Mouse (Mus musculus) Muller cell, postnatal 12 days (primary cell): ENCODE measurements around the gene Zfp664.

Experiments
- DNase-seq: peaks from one replicate; pipeline ENCODE4 v3.0.0-alpha.2; 2015; ENCODE audit errors: inconsistent ontology term

Zfp664 gene

DNA sequence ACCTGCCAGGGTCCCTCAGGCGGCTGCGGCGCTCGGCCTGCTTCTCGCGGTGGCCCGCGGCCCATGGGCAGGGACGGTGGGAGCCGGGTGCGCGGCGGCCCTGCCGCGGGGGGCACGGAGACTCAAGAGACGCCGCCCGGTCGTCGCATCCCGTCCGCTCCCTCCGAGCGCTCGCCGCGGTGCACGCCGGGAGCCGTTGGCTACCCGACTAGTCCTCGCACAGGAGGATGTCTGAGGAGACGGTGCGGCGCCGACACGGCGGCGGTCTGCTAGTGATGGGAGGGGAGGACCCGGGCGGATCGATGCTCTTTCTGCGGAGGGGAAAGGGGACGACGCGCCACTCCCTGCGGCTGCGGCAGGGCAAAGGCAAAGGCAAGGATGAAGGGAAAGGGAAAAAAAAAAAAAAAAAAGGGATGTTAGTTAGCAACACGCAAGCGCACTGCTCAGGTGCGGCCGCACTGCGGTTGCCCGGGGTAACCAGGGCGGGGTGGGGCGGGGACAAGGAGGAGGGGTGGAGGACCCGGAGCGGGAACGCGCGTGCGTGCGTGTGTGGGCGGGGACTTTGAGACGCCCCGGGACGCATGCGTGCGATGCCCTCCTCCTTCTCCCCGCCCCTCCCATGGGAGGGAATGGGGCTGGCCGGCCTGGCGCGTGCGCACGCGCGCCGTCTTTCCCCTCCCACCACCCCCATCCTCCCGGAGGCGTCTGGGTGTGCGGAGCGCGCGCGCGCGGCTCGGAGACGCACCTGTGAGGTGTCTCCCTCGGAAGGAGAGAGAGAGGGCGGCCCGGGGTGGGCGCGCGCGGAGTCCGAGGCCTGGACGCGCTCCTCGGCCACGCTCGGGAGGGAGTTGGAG, at the start of gene Zfp664, which contains the start of gene Ccdc92:
Zfp664 (plus strand) TSS at position 679 of the 854 bp plus-strand sequence.
Ccdc92 (minus strand) TSS at position 412 of the 854 bp plus-strand sequence.
- peak; percentile 100 for DNase-seq

DNA sequence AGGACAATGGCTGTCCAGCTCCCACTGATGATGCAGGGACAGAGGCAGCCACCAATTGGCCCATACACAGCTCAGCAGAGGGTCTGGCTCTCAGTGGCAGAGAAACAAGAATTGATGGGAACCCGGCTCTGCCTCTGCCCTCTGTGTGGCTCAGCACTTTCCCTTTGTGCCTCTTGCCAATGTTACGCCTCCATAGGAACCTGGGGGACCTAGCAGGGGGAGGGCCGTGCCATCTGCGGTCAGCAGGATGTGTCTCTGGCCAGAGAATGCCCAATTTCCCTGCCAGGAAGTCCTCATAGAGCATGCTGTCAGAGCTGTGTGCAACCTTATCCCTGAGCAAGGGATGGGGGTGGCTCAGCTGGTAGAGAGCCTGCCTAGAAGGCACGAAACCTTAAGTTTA, 47.7 kb upstream of the Zfp664 start:
- peak; percentile 86 for DNase-seq

GRCm38 (mm10) chr5:124817050-124817449, 45.4 kb upstream of the Zfp664 start:
- no peak for DNase-seq

DNA sequence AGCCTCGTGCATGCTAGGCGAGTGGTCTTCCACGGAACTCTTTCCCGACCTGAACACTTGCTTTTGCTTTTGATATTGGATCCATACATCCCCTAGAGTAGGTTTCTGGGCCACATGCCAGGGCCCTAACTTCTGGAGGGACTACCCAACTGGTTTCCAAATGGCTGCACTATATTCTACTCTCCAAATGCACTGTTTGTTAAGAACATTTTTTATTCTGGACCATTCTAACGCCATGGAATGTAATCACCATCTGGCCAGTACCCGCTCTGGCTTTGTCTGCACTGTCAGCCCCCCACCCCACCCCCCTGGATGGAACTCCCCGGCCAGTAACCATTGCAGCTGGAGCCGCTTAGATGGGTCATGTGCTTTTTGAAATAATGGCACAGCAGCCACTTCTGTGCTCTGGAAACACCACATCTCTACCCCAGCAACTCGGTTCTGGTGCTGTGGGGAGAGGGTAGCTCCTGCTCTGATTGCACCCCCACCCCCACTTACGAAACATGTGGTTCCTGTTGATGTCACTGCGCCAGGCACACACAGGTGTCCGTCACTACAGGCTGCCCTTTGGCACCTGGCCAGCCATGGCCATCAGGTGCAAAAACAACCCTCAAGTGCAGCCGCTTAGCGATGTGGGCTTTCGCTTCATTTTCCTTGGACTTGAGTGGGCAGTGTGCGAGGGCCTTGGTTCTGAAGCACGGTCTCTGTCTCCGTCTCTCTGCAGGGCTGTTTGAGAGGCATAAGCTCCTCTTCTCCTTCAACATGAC, 40.2 kb upstream of the Zfp664 start:
- DNase-seq, result no peak

GRCm38 (mm10) chr5:124830331-124830730, 32.2 kb upstream of the Zfp664 start:
- no peak for DNase-seq

GRCm38 (mm10) chr5:124835218-124835617, 27.3 kb upstream of the Zfp664 start:
- DNase-seq, result no peak

GRCm38 (mm10) chr5:124836075-124836474, 26.4 kb upstream of the Zfp664 start:
- DNase-seq, result no peak

- no peak for DNase-seq
Observed at GRCm38 (mm10) chr5:124836621-124837020, 25.9 kb upstream of the Zfp664 start.

- DNase-seq, result no peak
Observed at GRCm38 (mm10) chr5:124840202-124840601, 22.3 kb upstream of the Zfp664 start.

DNA sequence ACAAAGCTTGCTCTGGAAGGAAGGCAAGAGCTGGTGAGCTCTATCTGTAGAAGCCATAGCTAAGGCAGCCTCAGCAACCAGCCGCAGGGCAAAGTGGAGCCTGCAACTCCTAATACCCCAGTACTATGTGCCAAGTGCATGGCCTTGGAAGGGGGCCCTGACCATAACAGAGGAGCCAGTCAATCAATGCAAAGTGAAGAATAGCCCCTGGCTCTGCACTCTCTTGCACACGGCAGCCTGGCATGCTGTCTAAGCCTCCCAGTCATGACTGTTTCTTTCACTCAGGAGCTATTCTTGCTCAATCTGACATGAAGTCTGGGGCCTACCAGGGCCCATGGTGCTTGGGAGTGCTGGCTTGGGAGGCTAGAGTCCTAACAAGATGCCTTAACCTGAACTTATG, 21.8 kb upstream of the Zfp664 start:
- peak; percentile 58 for DNase-seq

DNA sequence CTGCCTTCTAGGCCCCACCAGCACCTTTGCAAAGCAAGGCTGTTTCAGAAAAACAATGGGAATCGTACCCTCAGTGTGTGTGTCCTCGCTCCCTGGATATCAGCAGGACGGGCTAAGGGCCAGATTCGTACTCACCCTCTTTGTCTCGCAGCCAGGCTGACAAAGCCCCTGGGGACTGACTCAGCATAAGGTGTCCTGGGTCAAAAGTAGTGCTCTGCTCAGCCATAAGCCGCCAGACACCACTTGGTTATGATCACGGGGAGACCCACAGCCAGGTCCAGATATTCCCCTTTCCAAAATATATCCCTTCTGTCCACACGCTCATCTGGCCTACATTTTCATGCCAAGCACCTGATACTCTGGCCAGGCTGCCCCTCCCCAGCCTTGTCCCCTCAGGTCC, 19.1 kb upstream of the Zfp664 start:
- no peak for DNase-seq

GRCm38 (mm10) chr5:124844929-124845328, 17.6 kb upstream of the Zfp664 start:
- no peak for DNase-seq

DNA sequence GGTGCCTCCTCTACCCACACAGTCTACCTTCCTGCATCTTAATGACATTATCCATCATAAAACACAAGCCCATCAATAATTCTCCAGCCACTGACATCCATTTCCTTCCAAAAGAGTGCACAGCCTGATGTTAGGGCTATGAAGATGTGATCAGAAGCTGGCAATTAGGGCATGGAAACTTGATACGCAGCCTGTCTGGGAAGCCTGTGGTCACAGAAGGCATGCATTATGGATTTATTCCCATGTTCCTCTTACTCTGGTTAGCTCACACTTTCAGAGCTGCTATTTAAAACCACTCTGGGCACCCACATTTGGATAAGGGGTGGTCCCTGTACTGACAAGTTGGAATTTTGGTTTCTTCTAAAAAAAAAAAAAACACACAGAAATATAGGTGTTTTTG, 15.5 kb upstream of the Zfp664 start:
- peak; percentile 65 for DNase-seq

- DNase-seq, result no peak
Observed at GRCm38 (mm10) chr5:124848994-124849393, 13.5 kb upstream of the Zfp664 start.

DNA sequence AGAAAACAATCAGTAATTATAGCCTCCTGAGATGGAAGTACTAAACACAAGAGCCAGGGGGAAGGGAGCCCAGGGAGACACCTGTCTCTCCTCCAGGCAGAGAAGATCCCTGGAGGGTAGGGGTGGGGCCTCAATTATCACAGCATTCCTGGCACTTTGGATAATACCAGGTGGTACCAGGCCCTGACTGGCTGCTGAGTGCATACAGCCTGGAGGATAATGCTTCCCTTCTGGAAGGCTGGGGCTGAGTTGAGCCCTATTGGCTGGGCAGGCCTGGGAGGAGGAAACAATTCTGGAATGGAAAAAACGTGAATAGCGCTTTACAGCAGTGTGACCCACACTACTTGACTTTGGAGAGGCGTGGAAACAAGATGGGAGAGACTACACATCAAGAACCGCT, 10.9 kb upstream of the Zfp664 start:
- no peak for DNase-seq

- DNase-seq, result peak; percentile 57
Observed at GRCm38 (mm10) chr5:124852294-124852693, 10.2 kb upstream of the Zfp664 start.

- peak; percentile 34 for DNase-seq
Observed at GRCm38 (mm10) chr5:124853079-124853478, 9.4 kb upstream of the Zfp664 start.

DNA sequence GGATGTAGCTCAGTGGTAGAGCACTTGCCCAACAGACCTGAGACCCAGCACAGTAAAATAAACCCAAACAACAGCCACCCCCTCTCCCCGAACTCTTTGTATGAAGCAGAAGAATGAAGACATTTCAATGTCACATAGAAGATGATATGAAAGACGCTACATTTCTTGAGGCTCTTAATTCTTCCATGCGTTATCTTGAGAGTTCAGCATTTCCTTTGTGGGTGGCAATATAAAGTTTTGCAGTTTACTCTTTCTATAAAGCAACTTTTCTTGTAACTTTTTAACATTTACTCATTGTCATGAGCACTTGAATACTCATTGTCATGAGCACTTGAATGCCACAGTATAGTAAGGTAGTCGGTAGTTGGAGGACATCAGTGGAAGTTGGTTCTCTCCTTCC, 8.3 kb upstream of the Zfp664 start:
- no peak for DNase-seq

GRCm38 (mm10) chr5:124860013-124860412, 2.5 kb upstream of the Zfp664 start:
- DNase-seq, result no peak

GRCm38 (mm10) chr5:124861463-124861862, 1.0 kb upstream of the Zfp664 start:
- peak; percentile 32 for DNase-seq

GRCm38 (mm10) chr5:124862871-124863741, 615 bp downstream of the Zfp664 start:
- DNase-seq, result peak; percentile 41

GRCm38 (mm10) chr5:124868981-124869380, 6.5 kb downstream of the Zfp664 start:
- DNase-seq, result peak; percentile 50
